Mouse (Mus musculus) urinary bladder, postnatal 4 days (tissue): ENCODE results near the gene Mpo.

Source experiments
- DNase-seq, 2 experiments: peaks; one replicate each; pipeline ENCODE4 v3.0.0; 2021 to 2022; ENCODE audit warnings: low spot score in 2 of 2

Gene Mpo

GRCm38 (mm10) chr11:87805448-87805847, 12.1 kb downstream of the Mpo start:
- DNase-seq: no peak

- DNase-seq: no peak
Measured at GRCm38 (mm10) chr11:87807433-87807832, 14.1 kb downstream of the Mpo start.

- DNase-seq: no peak
Measured at GRCm38 (mm10) chr11:87808236-87808635, 14.9 kb downstream of the Mpo start.

GRCm38 (mm10) chr11:87811396-87811795, 18.0 kb downstream of the Mpo start:
- no peak for DNase-seq

GRCm38 (mm10) chr11:87814831-87815230, 21.4 kb downstream of the Mpo start:
- DNase-seq: no peak

GRCm38 (mm10) chr11:87816707-87817442, 23.5 kb downstream of the Mpo start:
- DNase-seq: no peak

GRCm38 (mm10) chr11:87817443-87817773, 24.0 kb downstream of the Mpo start:
- no peak for DNase-seq

GRCm38 (mm10) chr11:87821502-87821901, 28.1 kb downstream of the Mpo start:
- no peak for DNase-seq

- no peak for DNase-seq
Measured at GRCm38 (mm10) chr11:87828239-87828900, 35.0 kb downstream of the Mpo start, which contains the start of gene Lpo. Gene Lpo (minus strand): TSS chr11:87828289.

- DNase-seq: no peak
Measured at GRCm38 (mm10) chr11:87840676-87841075, 47.3 kb downstream of the Mpo start.

- no peak for DNase-seq
Measured at GRCm38 (mm10) chr11:87841436-87841835, 48.1 kb downstream of the Mpo start.

- DNase-seq: peak in 1 of 2 experiments; percentile 52
Measured at GRCm38 (mm10) chr11:87846968-87847600, 53.7 kb downstream of the Mpo start.

GRCm38 (mm10) chr11:87847884-87848283, 54.5 kb downstream of the Mpo start:
- DNase-seq: no peak

- DNase-seq: peak; percentile 85 to 92
Measured at GRCm38 (mm10) chr11:87852690-87853596, 59.6 kb downstream of the Mpo start, which contains the start of gene Mks1. Gene Mks1 (plus strand): TSS chr11:87853215.

GRCm38 (mm10) chr11:87853597-87853954, 60.2 kb downstream of the Mpo start:
- DNase-seq: no peak
